Mouse (Mus musculus) embryonic facial prominence, embryonic 14.5 days (tissue): ENCODE data around the gene Nudt19. TPM values are rescaled to one million over a fixed set of nuclear protein-coding genes. Genes with fewer than 3 reads are reported as not detected.
A peak's percentile ranks its signal among the peaks of the same experiment; 100 is the strongest.
"Not testable (repeated sequence)": the region's sequence is repeated elsewhere in the genome, so short reads cannot be mapped to it uniquely, and the experiment has no call there.

Experiments
- ATAC-seq: fragments of 200-750 bp; cut with Nextera tagmentation; 2 replicates; pipeline ENCODE4 v1.8.0; 2017; ENCODE audit warnings: low read depth, moderate number of reproducible peaks, moderate TSS enrichment
- DNase-seq: peaks from one replicate; pipeline ENCODE4 v3.0.0-alpha.2; 2015; ENCODE audit warnings: low spot score
- H3K27ac ChIP-seq: fragments of 300-500 bp; sonication (generic); replicated peaks from 2 replicates; pipeline ENCODE4 v1.5.1; 2014; ENCODE audit warnings: low read depth, mild to moderate bottlenecking, low read length, moderate library complexity
- H3K27me3 ChIP-seq: fragments of 300-500 bp; sonication (generic); replicated peaks from 2 replicates; pipeline ENCODE4 v1.6.1; 2014; ENCODE audit warnings: low read length; ENCODE audit not compliant: control insufficient read depth, insufficient read depth
- H3K36me3 ChIP-seq: fragments of 300-500 bp; sonication (generic); 2 replicates; pipeline ENCODE4 v1.6.1; 2014; ENCODE audit warnings: low read length, mixed read lengths; ENCODE audit not compliant: control insufficient read depth, insufficient read depth
- H3K4me1 ChIP-seq: fragments of 300-500 bp; sonication (generic); 2 replicates; pipeline ENCODE4 v1.6.1; 2014; ENCODE audit warnings: antibody characterized with exemption, low read length; ENCODE audit not compliant: control insufficient read depth, insufficient read depth
- H3K4me2 ChIP-seq: fragments of 300-500 bp; sonication (generic); 2 replicates; pipeline ENCODE4 v1.6.1; 2014; ENCODE audit warnings: low read depth, mild to moderate bottlenecking, low read length, moderate library complexity, mixed read lengths
- H3K4me3 ChIP-seq: fragments of 300-500 bp; sonication (generic); 2 replicates; pipeline ENCODE4 v1.5.1; 2014; ENCODE audit warnings: low read depth, mild to moderate bottlenecking, low read length
- H3K9ac ChIP-seq: fragments of 300-500 bp; sonication (generic); 2 replicates; pipeline ENCODE4 v1.6.1; 2014; ENCODE audit warnings: low read depth, mild to moderate bottlenecking, low read length, moderate library complexity, mixed read lengths
- H3K9me3 ChIP-seq: fragments of 300-500 bp; sonication (generic); 2 replicates; pipeline ENCODE4 v1.6.1; 2016; ENCODE audit warnings: low read length; ENCODE audit not compliant: control insufficient read depth
- WGBS: fragments of 180-500 bp; shearing (Covaris S2); extraction: QIAGEN DNeasy Blood & Tissue Kit; methylation state at CpG from one replicate; pipeline ENCODE4 v1.1.7; 2014; 5-methylcytosine and 5-hydroxymethylcytosine counted together
- polyA plus RNA-seq: library from polyadenylated mRNA; unstranded; fragments of >200 nt; fragmentation: Nextera tagmentation; extraction: Ambion mirVana; gene quantifications from 2 replicates; pipeline ENCODE4 v1.2.1, GENCODE M21; 2014

The Nudt19 gene
- polyA plus RNA-seq, 1 experiment from 2014 or later: 57.3 TPM

DNA sequence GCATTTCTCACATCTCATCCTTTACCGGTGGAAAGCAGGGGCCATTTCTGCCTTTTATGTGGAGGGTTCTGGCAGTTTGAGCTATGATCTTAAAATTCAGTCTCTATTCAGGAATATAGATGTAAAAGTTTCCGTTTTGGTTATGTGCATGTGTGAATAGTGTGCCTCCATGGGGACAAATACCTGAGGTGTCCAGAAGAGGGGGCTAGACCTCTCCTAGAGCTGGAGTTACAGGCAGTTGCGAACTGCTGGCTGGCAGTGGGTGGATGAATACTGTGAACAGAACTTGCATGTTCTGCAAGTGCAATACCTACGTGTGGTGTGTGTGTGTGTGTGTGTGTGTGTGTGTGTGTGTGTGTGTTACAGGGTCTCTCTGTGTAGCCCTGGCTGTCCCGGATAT lies 26.6 kb upstream of the Nudt19 start:
- no peak for DNase-seq
- H3K4me1 ChIP-seq: peaks cover 6% of the 10 kb centered on the region
- no peaks in the 10 kb centered on the region for H3K9me3 ChIP-seq
- no peak overlapping the region for H3K9ac ChIP-seq
- H3K27ac ChIP-seq: no peak overlapping the region
- no peak for ATAC-seq
- H3K4me3 ChIP-seq: no peak overlapping the region
- WGBS: 72% methylated on average over 5 of the region's 5 CpGs
- peaks cover 38% of the 10 kb centered on the region for H3K27me3 ChIP-seq
- H3K36me3 ChIP-seq: no peaks in the 10 kb centered on the region
- H3K4me2 ChIP-seq: no peak overlapping the region

DNA sequence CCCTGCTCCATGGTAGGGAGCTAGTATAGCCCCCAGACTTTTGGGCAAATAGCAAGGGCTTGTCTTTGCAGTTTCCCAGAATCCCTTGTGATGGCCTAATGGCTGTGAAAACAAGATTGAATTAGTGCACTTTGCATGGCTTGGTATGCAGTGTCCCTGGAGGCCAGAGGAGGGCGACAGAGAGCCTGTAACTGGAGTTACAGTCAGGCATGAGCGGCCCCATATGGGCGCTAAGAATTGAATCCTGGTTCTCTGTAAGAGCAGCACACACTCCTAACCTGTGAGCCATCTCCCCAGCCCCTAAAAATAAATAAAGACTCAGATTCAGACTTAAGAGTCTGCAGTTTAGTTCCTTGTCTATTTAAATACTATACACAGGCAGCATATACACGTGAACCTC lies 23.7 kb upstream of the Nudt19 start:
- Histone ChIP-seq H3K9ac (no peak overlapping the region), H3K9me3 (no peaks in the 10 kb centered on the region), H3K4me1 (no peaks in the 10 kb centered on the region), H3K27me3 (peaks cover 34% of the 10 kb centered on the region), H3K4me2 (no peak overlapping the region), H3K4me3 (no peak overlapping the region), H3K27ac (no peak overlapping the region), H3K36me3 (no peaks in the 10 kb centered on the region)
- 27% methylated on average over 4 of the region's 4 CpGs for WGBS
- ATAC-seq (no peak), DNase-seq (peak; percentile 28)

DNA sequence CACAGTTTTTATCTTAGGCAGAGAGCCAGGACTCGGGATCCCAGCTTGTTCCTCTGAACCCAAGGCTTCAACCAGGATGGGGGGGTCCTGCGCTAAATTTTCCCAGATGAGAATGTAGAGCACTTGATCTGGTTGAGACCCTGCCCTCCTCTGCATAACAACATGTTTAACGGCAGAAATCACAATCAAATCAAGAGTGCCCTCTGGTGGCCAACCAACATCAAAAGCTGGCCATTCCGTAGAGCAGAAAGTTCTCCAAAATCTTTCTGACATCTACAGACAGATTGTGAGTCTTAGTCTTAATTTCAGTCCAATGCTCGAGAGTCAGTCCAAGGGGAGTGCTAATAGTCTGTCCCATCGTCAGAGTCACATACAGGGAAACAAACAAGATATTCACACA lies 14.8 kb upstream of the Nudt19 start:
- not testable (repeated sequence) for DNase-seq, H3K9ac ChIP-seq, H3K4me2 ChIP-seq, H3K27ac ChIP-seq, H3K4me1 ChIP-seq, H3K27me3 ChIP-seq, H3K9me3 ChIP-seq, ATAC-seq, H3K36me3 ChIP-seq, H3K4me3 ChIP-seq
- WGBS: 21% methylated on average over 6 of the region's 6 CpGs

DNA sequence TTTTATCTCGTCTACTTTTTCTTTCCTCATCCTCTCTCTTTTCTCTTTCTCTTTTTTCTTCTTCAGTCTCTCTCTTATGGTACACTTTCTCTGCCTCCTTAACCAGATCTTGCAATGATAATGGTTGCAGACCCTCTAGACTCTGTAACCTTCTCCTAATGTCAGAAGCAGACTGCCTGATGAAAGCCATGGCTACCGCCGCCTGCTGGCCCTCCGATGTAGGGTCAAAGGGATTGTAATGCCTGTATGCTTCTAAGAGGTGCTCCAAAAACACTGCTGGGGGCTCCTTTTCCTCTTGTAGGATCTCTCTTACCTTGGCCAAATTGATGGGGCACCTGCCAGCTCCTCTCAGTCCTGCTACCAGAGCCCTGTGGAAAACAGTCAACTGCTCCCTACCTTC lies 13.6 kb upstream of the Nudt19 start:
- not testable (repeated sequence) for H3K4me3 ChIP-seq, H3K9me3 ChIP-seq, ATAC-seq, H3K9ac ChIP-seq, H3K27me3 ChIP-seq, H3K27ac ChIP-seq, DNase-seq, H3K4me1 ChIP-seq, H3K36me3 ChIP-seq, H3K4me2 ChIP-seq
- 90% methylated on average over 4 of the region's 4 CpGs for WGBS

DNA sequence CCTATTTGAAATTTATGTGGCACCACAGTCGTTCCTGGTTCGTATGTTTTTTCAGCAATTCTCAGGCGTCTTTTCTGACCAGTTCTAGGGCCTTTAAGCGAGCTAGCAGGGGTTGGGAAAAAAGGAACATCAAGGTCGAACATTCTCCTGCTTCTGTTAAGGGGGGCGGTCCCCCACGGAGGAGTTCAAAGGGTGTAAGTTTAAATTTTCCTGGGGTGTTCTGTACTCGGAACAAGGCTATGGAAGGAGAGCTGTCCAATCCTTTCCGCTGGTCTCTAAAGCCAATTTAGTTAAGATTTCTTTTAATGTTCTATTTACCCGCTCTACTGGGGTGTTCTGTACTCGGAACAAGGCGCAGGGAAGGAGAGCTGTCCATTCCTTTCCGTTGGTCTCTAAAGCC lies 9.9 kb upstream of the Nudt19 start:
- DNase-seq, H3K9ac ChIP-seq, H3K4me2 ChIP-seq, H3K36me3 ChIP-seq, H3K27ac ChIP-seq, H3K27me3 ChIP-seq, H3K4me1 ChIP-seq, H3K4me3 ChIP-seq, ATAC-seq, H3K9me3 ChIP-seq: not testable (repeated sequence)
- WGBS: 76% methylated on average over 13 of the region's 13 CpGs

DNA sequence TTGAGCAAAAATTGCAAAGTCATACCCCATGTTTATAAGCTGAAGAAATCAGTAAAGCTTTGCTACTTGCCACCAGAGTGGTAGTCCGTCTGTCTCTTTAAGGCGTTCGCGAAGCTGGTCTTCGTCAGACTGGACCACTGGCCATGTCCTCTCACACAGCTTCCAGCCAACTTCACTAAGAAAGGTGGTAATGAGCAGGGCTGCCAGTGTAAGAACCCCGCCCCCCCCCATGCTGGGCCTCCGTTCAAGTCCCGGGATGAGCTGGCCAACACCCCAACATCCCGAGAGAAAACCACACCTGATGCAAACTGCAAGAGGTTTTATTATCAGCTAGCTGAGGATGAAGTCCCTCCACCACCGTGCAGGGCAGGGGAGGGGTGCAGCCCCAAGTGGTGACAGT lies 8.8 kb upstream of the Nudt19 start:
- DNase-seq, H3K9ac ChIP-seq, H3K9me3 ChIP-seq, H3K27me3 ChIP-seq, ATAC-seq, H3K4me1 ChIP-seq, H3K4me3 ChIP-seq, H3K27ac ChIP-seq, H3K36me3 ChIP-seq, H3K4me2 ChIP-seq: not testable (repeated sequence)
- 80% methylated on average over 10 of the region's 10 CpGs for WGBS

DNA sequence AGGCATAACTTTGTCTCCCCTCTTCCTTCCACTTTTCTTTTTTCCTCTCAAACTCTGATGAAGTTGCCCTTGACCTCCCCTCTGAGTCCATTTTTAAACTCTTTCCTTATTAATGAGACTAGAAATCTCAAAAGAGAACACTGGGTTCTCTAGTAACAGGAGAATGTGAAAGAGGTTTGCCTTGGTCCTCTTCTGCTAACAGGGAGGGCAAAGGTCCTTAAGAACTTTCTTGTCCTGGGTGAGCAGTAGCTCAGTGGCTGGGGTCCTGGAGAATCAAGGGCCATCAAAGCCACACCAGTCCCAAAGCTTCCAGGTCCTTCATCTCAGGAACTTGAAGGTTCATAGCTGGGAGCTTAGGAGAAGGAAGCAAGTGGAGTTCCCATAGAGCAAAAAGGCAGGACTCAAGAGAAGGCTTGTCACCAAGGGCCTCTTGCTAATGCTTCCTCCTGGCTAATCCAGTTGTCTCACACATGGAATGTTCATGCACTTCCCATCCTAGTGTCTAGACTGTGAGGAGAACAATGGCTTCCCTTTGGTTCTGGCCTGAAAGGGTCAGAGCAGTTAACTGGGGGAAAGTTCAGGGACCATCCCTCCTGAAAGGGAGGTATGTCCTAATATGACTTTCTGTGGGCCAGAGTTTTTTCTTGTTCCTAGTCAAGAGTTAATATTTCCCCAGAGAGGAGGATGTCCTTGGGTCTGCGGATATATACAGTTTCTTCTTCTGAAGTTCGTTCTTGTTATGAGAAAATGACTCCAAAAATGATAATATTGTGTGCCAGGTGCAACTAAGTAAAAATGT lies 8.2 kb upstream of the Nudt19 start:
- H3K4me3 ChIP-seq: no peak overlapping the region
- ATAC-seq (no peak), DNase-seq (no peak)
- H3K27ac ChIP-seq: no peak overlapping the region
- no peaks in the 10 kb centered on the region for H3K36me3 ChIP-seq
- 77% methylated on average over 2 of the region's 2 CpGs for WGBS
- H3K9me3 ChIP-seq: no peaks in the 10 kb centered on the region
- H3K4me1 ChIP-seq: no peaks in the 10 kb centered on the region
- no peak overlapping the region for H3K4me2 ChIP-seq
- no peaks in the 10 kb centered on the region for H3K27me3 ChIP-seq
- no peak overlapping the region for H3K9ac ChIP-seq

DNA sequence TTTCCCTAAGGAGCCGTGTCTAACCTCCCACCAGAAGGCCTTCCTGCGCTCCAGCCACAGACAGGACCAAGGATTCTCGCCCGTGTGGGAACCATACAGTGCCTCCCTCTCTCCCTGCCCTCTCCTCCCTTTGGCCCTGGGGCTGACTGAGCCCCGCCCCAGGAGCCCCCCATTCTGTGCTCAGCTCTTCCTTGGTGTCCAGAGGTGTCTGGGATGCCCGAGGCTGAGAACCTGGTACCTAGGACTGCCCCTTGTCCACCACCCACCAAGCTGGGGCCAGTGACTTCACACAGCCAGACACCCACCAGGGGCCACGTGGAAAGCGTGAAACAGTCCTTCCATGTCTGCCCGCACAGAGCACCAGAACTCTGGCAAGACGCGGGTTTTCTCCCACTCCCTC lies 7.0 kb upstream of the Nudt19 start:
- no peaks in the 10 kb centered on the region for H3K4me1 ChIP-seq
- 66% methylated on average over 11 of the region's 11 CpGs for WGBS

DNA sequence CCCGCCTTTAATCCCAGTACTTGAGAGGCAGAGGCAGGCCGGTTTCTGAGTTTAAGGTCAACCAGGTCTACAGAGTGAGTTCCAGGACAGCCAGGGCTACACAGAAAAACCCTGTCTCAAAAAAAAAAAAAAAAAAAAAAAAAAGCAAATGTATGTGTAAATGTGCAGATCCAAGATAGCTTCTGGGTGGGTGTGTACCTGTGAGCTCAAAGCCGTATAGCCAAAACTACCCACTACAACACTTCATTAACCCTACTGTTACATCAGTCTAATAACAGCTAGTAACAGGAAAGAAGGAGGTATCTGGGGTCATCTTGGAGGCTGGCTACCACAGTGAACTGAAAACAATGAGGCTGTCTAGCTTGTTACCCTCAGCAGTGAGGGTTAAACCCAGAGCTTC lies 3.7 kb upstream of the Nudt19 start:
- Histone ChIP-seq H3K4me2 (no peak overlapping the region), H3K36me3 (no peaks in the 10 kb centered on the region), H3K9ac (no peak overlapping the region), H3K9me3 (no peaks in the 10 kb centered on the region), H3K4me1 (peaks cover 5% of the 10 kb centered on the region; the same call in 1 of the 2 replicates), H3K27ac (no peak overlapping the region), H3K4me3 (no peak overlapping the region), H3K27me3 (no peaks in the 10 kb centered on the region)
- DNase-seq: no peak
- 83% methylated on average over 3 of the region's 3 CpGs for WGBS
- ATAC-seq: no peak

More for the DNA sequence above, 7.0 kb upstream of the Nudt19 start:
- Histone ChIP-seq H3K4me2 (no peak overlapping the region), H3K4me3 (no peak overlapping the region), H3K9ac (no peak overlapping the region), H3K27me3 (no peaks in the 10 kb centered on the region), H3K9me3 (no peaks in the 10 kb centered on the region), H3K36me3 (no peaks in the 10 kb centered on the region), H3K27ac (no peak overlapping the region)
- no peak for ATAC-seq
- DNase-seq: no peak
